Mouse (Mus musculus) stomach, postnatal 0 days (tissue): ENCODE data around the gene Plin3. TPM values are rescaled to one million over a fixed set of nuclear protein-coding genes. Genes with fewer than 3 reads are reported as not detected.

ENCODE experiments used
- ATAC-seq: fragments of 200-750 bp; cut with Nextera tagmentation; 2 replicates; pipeline ENCODE4 v1.8.0; 2017; ENCODE audit not compliant: low FRiP score, low TSS enrichment
- DNase-seq: peaks from one replicate; pipeline ENCODE4 v3.0.0-alpha.2; 2016; ENCODE audit warnings: low spot score
- H3K27ac ChIP-seq: fragments of 300-500 bp; sonication (generic); replicated peaks from 2 replicates; pipeline ENCODE4 v1.5.1; 2014; ENCODE audit warnings: mild to moderate bottlenecking, control low read depth
- H3K27me3 ChIP-seq: fragments of 300-500 bp; sonication (generic); 2 replicates; pipeline ENCODE4 v1.6.1; 2014; ENCODE audit warnings: low read length; ENCODE audit not compliant: control insufficient read depth, insufficient read depth
- H3K36me3 ChIP-seq: fragments of 300-500 bp; sonication (generic); 2 replicates; pipeline ENCODE4 v1.6.1; 2014; ENCODE audit warnings: low read length, mixed read lengths; ENCODE audit not compliant: control insufficient read depth, insufficient read depth
- H3K4me1 ChIP-seq: fragments of 300-500 bp; sonication (generic); replicated peaks from 2 replicates; pipeline ENCODE4 v1.6.1; 2014; ENCODE audit warnings: antibody characterized with exemption; ENCODE audit not compliant: control insufficient read depth, insufficient read depth
- H3K4me2 ChIP-seq: fragments of 300-500 bp; sonication (generic); replicated peaks from 2 replicates; pipeline ENCODE4 v1.6.1; 2014; ENCODE audit warnings: low read depth, mild to moderate bottlenecking, control low read depth, moderate library complexity
- H3K4me3 ChIP-seq: fragments of 300-500 bp; sonication (generic); 2 replicates; pipeline ENCODE4 v1.5.1; 2014; ENCODE audit warnings: low read depth, low read length, control low read depth
- H3K9ac ChIP-seq: fragments of 300-500 bp; sonication (generic); 2 replicates; pipeline ENCODE4 v1.6.1; 2014; ENCODE audit warnings: mild to moderate bottlenecking, low read length, control low read depth, mixed read lengths
- H3K9me3 ChIP-seq: fragments of 300-500 bp; sonication (generic); 2 replicates; pipeline ENCODE4 v1.6.1; 2016; ENCODE audit warnings: low read length; ENCODE audit not compliant: control insufficient read depth
- CTCF ChIP-seq: IDR thresholded peaks from 2 replicates; pipeline ENCODE4 v1.5.1; 2016; ENCODE audit warnings: antibody characterized with exemption, low read depth, mild to moderate bottlenecking, moderate library complexity
- EP300 ChIP-seq: optimal IDR thresholded peaks from 2 replicates; pipeline ENCODE3; 2016; ENCODE audit warnings: antibody characterized with exemption
- WGBS: fragments of 180-500 bp; shearing (Covaris S2); extraction: QIAGEN DNeasy Blood & Tissue Kit; methylation state at CpG from one replicate; pipeline ENCODE4 v1.1.7; 2014; 5-methylcytosine and 5-hydroxymethylcytosine counted together
- polyA plus RNA-seq: library from polyadenylated mRNA; unstranded; fragments of >200 nt; fragmentation: Nextera tagmentation; extraction: Ambion mirVana; gene quantifications from 2 replicates; pipeline ENCODE4 v1.2.1, GENCODE M21; 2015

Plin3 gene
- polyA plus RNA-seq, 1 experiment from 2014 or later = 65.3 TPM

DNA sequence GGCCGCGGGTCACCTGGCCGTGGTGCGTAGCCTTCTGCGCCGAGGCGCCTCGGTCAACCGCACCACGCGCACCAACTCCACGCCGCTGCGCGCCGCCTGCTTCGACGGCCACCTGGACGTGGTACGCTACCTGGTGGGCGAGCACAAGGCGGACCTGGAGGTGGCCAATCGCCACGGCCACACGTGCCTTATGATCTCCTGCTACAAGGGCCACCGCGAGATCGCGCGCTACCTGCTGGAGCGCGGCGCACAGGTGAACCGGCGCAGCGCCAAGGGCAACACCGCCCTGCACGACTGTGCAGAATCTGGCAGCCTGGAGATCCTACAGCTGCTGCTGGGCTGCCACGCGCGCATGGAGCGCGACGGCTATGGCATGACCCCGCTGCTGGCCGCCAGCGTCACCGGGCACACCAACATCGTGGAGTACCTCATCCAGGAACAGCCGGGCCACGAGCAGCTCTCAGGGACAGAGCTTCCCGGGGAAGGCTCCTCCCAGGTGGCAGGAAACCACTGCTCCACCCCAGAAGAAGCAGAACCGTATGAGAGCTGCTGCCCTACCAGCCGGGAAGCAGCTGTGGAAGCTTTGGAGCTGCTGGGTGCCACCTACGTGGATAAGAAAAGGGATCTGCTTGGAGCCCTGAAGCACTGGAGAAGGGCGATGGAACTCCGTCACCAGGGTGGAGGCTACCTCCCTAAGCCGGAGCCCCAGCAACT lies 35.3 kb downstream of the Plin3 start:
- DNase-seq = peak; percentile 59
- H3K4me1 ChIP-seq = peaks cover 3% of the 10 kb centered on the region; the same call in 1 of the 2 replicates
- H3K9me3 ChIP-seq = no peaks in the 10 kb centered on the region
- peak overlapping the region; percentile 61 for H3K4me3 ChIP-seq
- H3K36me3 ChIP-seq = peaks cover 10% of the 10 kb centered on the region
- no peak for TF ChIP-seq CTCF
- TF ChIP-seq EP300 = no peak
- peak overlapping the region; percentile 85 for H3K4me2 ChIP-seq
- peak overlapping the region; percentile 78 for H3K27ac ChIP-seq
- peak; percentile 34 for ATAC-seq
- peak overlapping the region; percentile 68 for H3K9ac ChIP-seq
- 10% methylated on average over 40 of the region's 58 CpGs for WGBS
- H3K27me3 ChIP-seq = no peaks in the 10 kb centered on the region

DNA sequence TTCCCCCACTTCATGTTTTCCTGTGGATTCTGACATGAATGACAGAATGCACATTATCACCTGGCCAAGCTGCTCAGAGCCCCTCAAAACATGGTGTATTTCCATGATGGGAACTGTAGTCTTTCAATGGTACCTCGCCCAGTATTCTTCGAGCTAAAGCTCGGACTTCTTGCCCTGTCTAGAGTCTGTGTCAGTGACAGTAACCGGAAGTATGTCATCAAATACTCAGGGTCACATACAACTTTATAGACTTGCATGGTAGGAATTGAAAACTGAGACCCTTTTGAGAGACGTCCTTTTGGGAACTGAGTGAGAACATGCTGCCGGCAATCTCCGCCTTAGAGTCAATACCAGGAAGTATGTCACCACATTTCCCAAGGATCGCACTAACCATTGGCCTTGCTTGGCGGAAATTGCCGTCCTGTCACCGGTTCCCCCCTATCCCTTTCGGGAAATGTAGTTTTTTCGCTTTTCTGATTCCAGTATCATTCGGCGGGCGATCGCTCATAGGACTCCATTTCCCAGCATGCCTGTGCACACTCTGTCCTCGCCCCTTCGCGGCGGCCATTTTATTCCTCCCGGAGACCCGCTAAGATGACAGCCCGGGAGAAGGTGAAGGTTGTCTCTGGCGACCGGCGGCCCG lies 36.3 kb downstream of the Plin3 start, which contains the start of gene Fem1a:
Gene Fem1a, plus strand, starts transcription at position 572 of the 643 bp plus-strand sequence.
- Histone ChIP-seq H3K9ac (peak within 1 kb of the TSS; percentile 68), H3K9me3 (no peaks in the 10 kb centered on the region), H3K4me2 (peak within 1 kb of the TSS; percentile 85), H3K27ac (peak within 1 kb of the TSS; percentile 95), H3K4me3 (peak within 1 kb of the TSS; percentile 61), H3K36me3 (peaks cover 10% of the 10 kb centered on the region), H3K27me3 (no peaks in the 10 kb centered on the region), H3K4me1 (peaks cover 3% of the 10 kb centered on the region; the same call in 1 of the 2 replicates)
- peak; percentile 94 for DNase-seq
- ATAC-seq = peak; percentile 90
- WGBS = under 1% methylated on average over 28 of the region's 28 CpGs
- no peak for TF ChIP-seq CTCF

DNA sequence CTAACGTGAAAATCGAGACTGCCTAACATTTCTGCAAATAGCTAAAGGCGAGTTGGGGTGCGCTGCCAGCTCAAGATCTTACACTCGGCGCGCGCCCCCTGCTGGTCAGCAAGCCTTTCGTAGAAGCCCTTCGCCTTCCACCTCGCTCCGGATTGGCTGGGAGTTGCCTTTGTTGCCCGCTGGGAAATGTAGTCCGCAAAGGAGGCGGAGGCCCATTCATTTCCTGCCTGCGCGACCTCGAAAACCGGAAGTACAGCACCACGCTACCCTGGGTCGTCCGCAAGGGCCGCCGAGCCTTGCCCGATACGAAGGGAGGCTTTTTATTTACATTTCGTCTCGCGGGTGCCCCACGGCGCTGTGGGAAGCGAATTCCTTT lies 36.8 kb downstream of the Plin3 start:
- under 1% methylated on average over 32 of the region's 32 CpGs for WGBS
- DNase-seq (peak; percentile 99), ATAC-seq (peak; percentile 90)
- Histone ChIP-seq H3K4me2 (peak overlapping the region; percentile 71), H3K36me3 (peaks cover 10% of the 10 kb centered on the region), H3K4me3 (peak overlapping the region; percentile 61), H3K9ac (peak overlapping the region; percentile 43; the same call in 1 of the 2 replicates), H3K27me3 (no peaks in the 10 kb centered on the region), H3K27ac (peak overlapping the region; percentile 95), H3K4me1 (peaks cover 3% of the 10 kb centered on the region; the same call in 1 of the 2 replicates), H3K9me3 (no peaks in the 10 kb centered on the region)
- TF ChIP-seq CTCF (peak; percentile 95), EP300 (no peak)

DNA sequence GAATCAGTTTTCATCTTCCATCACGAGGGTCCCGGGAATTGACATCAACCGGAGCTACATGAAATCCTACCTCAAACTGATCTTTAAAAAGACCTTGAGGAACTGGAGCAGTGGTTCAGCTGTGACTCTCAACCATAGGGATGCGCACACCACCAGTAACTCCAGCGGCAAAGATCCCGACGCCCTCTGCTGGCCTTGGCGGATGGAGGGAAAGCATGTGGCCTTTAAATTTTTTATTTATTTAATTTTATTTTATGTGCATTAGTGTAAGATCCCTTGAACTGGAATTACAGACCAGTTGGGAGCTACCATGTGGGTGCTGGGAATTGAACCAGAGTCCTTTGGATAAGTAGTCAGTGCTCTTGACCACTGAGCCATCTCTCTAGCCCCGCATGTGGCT lies 37.2 kb downstream of the Plin3 start:
- Histone ChIP-seq H3K27me3 (no peaks in the 10 kb centered on the region), H3K9ac (no peak overlapping the region), H3K9me3 (no peaks in the 10 kb centered on the region), H3K4me1 (peaks cover 3% of the 10 kb centered on the region; the same call in 1 of the 2 replicates), H3K4me2 (peak overlapping the region; percentile 33; the same call in 1 of the 2 replicates), H3K36me3 (peaks cover 10% of the 10 kb centered on the region), H3K4me3 (peak overlapping the region; percentile 61), H3K27ac (no peak overlapping the region; the same call in 1 of the 2 replicates)
- whole genome bisulfite sequencing = 14% methylated on average over 9 of the region's 9 CpGs
- no peak for ATAC-seq
- no peak for DNase-seq
- TF ChIP-seq EP300 = peak; percentile 19
- no peak for TF ChIP-seq CTCF

DNA sequence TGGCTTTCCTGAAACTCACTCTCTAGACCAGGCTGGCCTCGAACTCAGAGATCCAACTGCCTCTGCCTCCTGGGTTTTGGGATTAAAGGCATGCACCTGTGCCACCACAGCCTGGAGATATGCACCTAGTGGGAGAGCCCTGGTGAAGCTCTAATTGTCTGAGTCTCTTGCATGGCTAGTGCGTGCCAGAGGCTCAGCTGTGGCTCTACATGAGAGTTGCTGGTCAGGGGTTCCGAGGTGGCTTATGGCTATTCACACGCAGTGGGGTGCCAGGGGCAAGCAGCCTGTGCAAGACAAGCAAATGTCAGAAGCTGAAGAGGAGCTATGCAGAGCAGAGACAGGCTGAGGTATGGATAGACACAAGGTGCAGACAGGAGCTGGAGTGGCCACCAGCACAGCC lies 38.0 kb downstream of the Plin3 start:
- Histone ChIP-seq H3K9me3 (no peaks in the 10 kb centered on the region), H3K27me3 (no peaks in the 10 kb centered on the region), H3K4me3 (no peak overlapping the region), H3K27ac (no peak overlapping the region), H3K4me1 (peaks cover 3% of the 10 kb centered on the region; the same call in 1 of the 2 replicates), H3K4me2 (no peak overlapping the region), H3K9ac (no peak overlapping the region), H3K36me3 (peaks cover 6% of the 10 kb centered on the region)
- WGBS = 87% methylated on average over 4 of the region's 4 CpGs
- DNase-seq = no peak
- no peak for ATAC-seq
- TF ChIP-seq EP300 (no peak), CTCF (no peak)
